Mouse (Mus musculus) forebrain, embryonic 15.5 days (tissue): ENCODE measurements at regions not wholly inside any gene's neighbourhood (a gene's known extent, or its start where the extent isn't known, plus 50 kb on each side); places are given as distances from the start of the nearest gene placed in this dataset.

Source experiments
- ATAC-seq: fragments of 200-750 bp; cut with Nextera tagmentation; replicated peaks from 2 replicates; pipeline ENCODE4 v1.8.0; 2017; ENCODE audit warnings: mild to moderate bottlenecking, moderate TSS enrichment, moderate library complexity
- H3K27ac ChIP-seq: fragments of 300-500 bp; sonication (generic); replicated peaks from 2 replicates; pipeline ENCODE4 v1.5.1; 2015; ENCODE audit warnings: mild to moderate bottlenecking, inconsistent platforms
- H3K27me3 ChIP-seq: fragments of 300-500 bp; sonication (generic); 2 replicates; pipeline ENCODE4 v1.6.1; 2015; ENCODE audit warnings: inconsistent platforms
- H3K36me3 ChIP-seq: fragments of 300-500 bp; sonication (generic); 2 replicates; pipeline ENCODE4 v1.6.1; 2015; ENCODE audit warnings: mild to moderate bottlenecking, inconsistent platforms
- H3K4me1 ChIP-seq: fragments of 300-500 bp; sonication (generic); 2 replicates; pipeline ENCODE4 v1.6.1; 2015; ENCODE audit warnings: inconsistent platforms
- H3K4me2 ChIP-seq: fragments of 300-500 bp; sonication (generic); replicated peaks from 2 replicates; pipeline ENCODE4 v1.6.1; 2015; ENCODE audit warnings: mild to moderate bottlenecking, inconsistent platforms
- H3K4me3 ChIP-seq: fragments of 300-500 bp; sonication (generic); 2 replicates; pipeline ENCODE4 v1.5.1; 2015; ENCODE audit warnings: mild to moderate bottlenecking, inconsistent platforms
- H3K9ac ChIP-seq: fragments of 300-500 bp; sonication (generic); replicated peaks from 2 replicates; pipeline ENCODE4 v1.6.1; 2015; ENCODE audit warnings: mild to moderate bottlenecking, inconsistent platforms
- H3K9me3 ChIP-seq: fragments of 300-500 bp; sonication (generic); 2 replicates; pipeline ENCODE4 v1.6.1; 2016; ENCODE audit warnings: inconsistent platforms
- WGBS: fragments of 180-500 bp; shearing (Covaris S2); methylation state at CpG from one replicate; pipeline ENCODE4 v1.1.7; 2015; ENCODE audit warnings: mixed read lengths; 5-methylcytosine and 5-hydroxymethylcytosine counted together

DNA sequence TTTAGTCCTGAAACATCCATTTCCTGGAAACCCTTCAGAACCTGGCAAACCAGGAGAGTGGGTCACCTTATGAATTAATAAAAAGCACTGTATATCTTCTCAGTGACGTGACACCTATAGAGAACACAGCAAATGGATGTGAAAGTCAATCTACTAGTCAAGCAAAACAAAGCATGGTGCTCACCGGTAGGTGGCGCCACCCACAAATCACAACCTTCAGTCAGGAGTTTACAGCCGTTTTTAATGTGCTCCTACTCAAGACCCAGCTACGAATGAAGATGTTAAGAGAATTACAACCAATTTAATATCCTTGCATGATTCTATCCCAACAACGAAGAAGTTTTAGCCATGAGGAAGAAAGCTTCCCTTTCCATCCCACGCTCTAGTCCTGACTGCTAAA is 136.6 kb upstream of the Map3k7 start:
- 80% methylated on average over 7 of the region's 7 CpGs for whole genome bisulfite sequencing
- ATAC-seq = no peak

DNA sequence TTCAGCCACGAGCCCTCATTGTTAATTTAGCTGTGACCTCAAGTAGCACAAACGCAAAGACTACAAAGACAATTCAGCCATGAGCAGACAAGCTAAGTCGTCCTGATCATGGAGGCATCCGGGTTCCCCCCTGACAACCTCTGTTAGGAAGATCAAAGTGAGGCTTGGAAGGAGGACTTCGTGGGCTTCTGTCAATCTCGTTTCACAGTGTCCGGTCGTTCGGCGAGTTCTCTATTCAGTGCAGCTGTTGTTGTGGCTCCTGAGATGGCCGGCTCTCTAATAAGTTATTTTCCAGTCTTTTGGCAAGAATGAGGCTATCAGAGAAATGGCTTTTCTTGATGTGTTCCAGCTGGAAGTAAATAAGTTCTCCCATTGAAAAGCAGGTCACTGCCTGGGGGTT is 133.7 kb upstream of the Map3k7 start:
- no peak for ATAC-seq
- Histone ChIP-seq H3K4me2 (no peak overlapping the region), H3K36me3 (no peaks in the 10 kb centered on the region), H3K4me3 (no peak overlapping the region), H3K9me3 (no peaks in the 10 kb centered on the region), H3K4me1 (peaks cover 9% of the 10 kb centered on the region; the same call in 1 of the 2 replicates), H3K9ac (no peak overlapping the region), H3K27me3 (no peaks in the 10 kb centered on the region), H3K27ac (no peak overlapping the region)
- 6% methylated on average over 11 of the region's 11 CpGs for WGBS

More for the DNA sequence above, 136.6 kb upstream of the Map3k7 start:
- peaks cover 11% of the 10 kb centered on the region; the same call in 1 of the 2 replicates for H3K4me1 ChIP-seq
- no peaks in the 10 kb centered on the region for H3K9me3 ChIP-seq
- no peak overlapping the region for H3K9ac ChIP-seq
- no peak overlapping the region for H3K4me3 ChIP-seq
- H3K27me3 ChIP-seq = no peaks in the 10 kb centered on the region
- H3K27ac ChIP-seq = no peak overlapping the region
- H3K4me2 ChIP-seq = no peak overlapping the region
- H3K36me3 ChIP-seq = no peaks in the 10 kb centered on the region

DNA sequence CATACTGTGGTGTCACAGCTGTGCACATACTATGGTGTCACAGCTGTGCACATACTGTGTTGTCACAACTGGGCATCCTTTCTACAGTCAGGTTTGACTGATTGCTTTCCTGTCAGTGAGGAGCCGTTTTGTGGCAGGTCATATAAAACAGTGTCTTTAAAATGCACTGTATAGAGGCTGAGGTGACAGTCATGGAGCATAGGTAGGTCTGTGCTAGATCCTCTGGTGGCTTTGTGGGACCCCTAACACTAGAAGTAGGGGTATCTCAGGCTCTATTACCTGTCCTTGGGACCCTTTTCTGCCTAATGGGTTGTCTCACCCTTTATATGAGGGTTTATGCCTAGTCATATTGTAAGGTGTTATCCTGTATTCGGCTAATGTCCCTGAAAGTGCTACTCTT is 132.4 kb upstream of the Map3k7 start:
- Histone ChIP-seq H3K9ac (no peak overlapping the region), H3K9me3 (no peaks in the 10 kb centered on the region), H3K4me1 (peaks cover 9% of the 10 kb centered on the region; the same call in 1 of the 2 replicates), H3K36me3 (no peaks in the 10 kb centered on the region), H3K27me3 (no peaks in the 10 kb centered on the region), H3K27ac (no peak overlapping the region), H3K4me3 (no peak overlapping the region), H3K4me2 (no peak overlapping the region)
- 93% methylated on average over 2 of the region's 2 CpGs for WGBS
- ATAC-seq = no peak

DNA sequence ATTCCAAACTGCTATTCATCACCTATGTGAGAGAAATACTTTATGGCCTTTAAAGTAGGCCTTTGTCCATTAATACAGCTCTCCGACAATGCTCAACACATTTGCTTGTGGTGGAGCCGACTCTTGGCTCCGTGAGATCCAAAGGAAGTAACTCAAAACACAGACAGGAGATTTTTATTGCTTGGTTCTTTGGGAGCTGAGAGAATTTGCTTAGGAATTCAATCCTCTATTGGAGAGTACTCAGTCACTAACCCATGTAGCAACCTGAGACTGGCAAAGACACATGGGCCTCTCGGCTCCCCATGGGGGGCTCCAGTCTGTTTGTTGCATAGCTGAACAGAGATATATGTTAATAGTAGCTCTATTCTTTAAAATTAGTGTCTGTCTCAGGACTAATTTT is 130.1 kb upstream of the Map3k7 start:
- Histone ChIP-seq H3K9me3 (no peaks in the 10 kb centered on the region), H3K27ac (no peak overlapping the region), H3K9ac (no peak overlapping the region), H3K4me2 (no peak overlapping the region), H3K4me1 (peaks cover 9% of the 10 kb centered on the region; the same call in 1 of the 2 replicates), H3K4me3 (no peak overlapping the region), H3K27me3 (no peaks in the 10 kb centered on the region), H3K36me3 (no peaks in the 10 kb centered on the region)
- 62% methylated on average over 4 of the region's 4 CpGs for WGBS
- no peak for ATAC-seq

DNA sequence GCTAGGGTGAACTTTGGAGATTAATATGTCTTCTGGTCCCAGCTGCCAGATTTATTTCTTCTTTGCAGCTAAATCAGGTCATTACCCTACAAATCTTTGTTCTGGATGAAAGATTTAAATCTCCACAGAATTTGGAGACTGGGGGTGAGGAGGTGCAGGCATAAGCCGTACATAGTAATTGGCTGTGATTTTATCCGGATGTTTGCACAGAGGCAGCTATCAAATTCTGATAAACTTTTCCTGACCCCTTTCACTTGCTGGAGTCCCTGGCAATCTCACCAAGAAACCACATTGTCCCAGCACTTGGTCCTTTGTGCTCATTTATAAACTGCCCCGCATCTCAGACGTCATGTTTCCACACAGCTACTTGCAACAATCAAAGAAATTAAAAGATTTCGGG is 128.8 kb upstream of the Map3k7 start:
- H3K4me2 ChIP-seq = no peak overlapping the region
- no peaks in the 10 kb centered on the region for H3K36me3 ChIP-seq
- no peak overlapping the region for H3K9ac ChIP-seq
- no peaks in the 10 kb centered on the region for H3K9me3 ChIP-seq
- H3K27me3 ChIP-seq = no peaks in the 10 kb centered on the region
- no peak overlapping the region for H3K4me3 ChIP-seq
- ATAC-seq = no peak
- 6% methylated on average over 5 of the region's 5 CpGs for WGBS
- no peak overlapping the region for H3K27ac ChIP-seq
- peaks cover 6% of the 10 kb centered on the region; the same call in 1 of the 2 replicates for H3K4me1 ChIP-seq

DNA sequence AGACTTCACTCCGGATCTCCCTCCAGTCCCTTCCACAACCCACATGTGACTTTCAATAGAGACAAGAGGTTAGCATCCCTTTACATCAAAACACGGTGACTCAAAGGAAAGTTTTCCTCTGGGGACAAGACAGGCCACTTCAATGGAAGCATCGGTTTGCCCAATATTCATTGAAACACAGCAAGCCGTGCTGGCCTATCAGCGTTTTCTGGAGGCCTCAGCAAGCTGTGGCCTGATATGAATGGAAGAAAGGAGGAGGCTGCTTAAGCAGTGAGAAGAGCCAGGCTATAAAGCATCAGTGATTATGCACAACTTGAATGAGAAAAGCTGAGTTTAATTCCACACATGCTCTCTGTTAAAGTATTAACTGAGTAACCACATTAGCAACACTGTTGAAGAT is 125.3 kb upstream of the Map3k7 start:
- Histone ChIP-seq H3K4me1 (no peaks in the 10 kb centered on the region), H3K9me3 (no peaks in the 10 kb centered on the region), H3K36me3 (no peaks in the 10 kb centered on the region), H3K9ac (no peak overlapping the region), H3K27ac (no peak overlapping the region), H3K4me2 (no peak overlapping the region), H3K27me3 (no peaks in the 10 kb centered on the region), H3K4me3 (no peak overlapping the region)
- 47% methylated on average over 5 of the region's 5 CpGs for WGBS
- ATAC-seq = no peak

DNA sequence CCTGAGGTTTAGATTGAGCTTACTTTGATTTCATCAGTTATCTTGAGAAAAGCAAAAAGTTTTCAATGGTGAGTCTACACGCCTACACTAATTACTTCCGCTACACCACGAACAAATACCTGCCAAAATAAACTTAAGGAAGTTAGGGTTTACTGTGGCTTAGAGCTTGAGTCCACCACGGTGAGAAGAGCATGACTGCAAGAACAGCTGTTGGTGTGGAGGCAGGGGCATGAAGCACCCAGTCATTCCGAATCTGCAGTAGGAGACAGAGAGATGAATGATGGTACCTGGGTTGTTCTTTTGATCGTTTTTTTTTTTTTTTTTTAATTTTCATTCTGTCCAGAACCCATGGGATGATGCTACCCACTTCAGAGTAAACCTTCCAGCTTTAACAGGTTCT is 114.1 kb upstream of the Map3k7 start:
- 74% methylated on average over 6 of the region's 6 CpGs for WGBS
- no peak for ATAC-seq

DNA sequence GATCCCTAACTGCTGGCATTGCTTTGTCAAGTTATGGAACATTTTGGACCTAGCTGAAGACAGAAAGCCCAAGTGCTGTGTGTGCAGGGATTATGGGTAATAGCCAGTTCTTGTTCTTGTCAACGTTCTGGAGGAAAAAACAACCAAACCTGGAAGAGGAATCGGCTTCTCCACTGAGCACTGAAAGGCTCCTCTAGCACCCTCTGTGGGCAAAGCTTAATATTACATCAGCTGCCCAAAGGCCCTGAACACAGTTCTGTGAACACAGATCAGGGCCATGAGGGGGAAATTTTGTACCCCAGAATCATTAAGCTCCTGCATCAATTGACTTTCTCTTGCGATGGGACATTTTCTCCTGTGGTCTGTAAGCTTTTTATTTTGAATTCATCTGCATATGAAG is 112.9 kb upstream of the Map3k7 start:
- 59% methylated on average over 3 of the region's 3 CpGs for WGBS
- no peak for ATAC-seq
- Histone ChIP-seq H3K27ac (no peak overlapping the region), H3K4me1 (no peaks in the 10 kb centered on the region), H3K36me3 (no peaks in the 10 kb centered on the region), H3K4me2 (no peak overlapping the region), H3K27me3 (no peaks in the 10 kb centered on the region), H3K4me3 (no peak overlapping the region), H3K9me3 (no peaks in the 10 kb centered on the region), H3K9ac (no peak overlapping the region)

More for the DNA sequence above, 114.1 kb upstream of the Map3k7 start:
- H3K27me3 ChIP-seq = no peaks in the 10 kb centered on the region
- H3K9ac ChIP-seq = no peak overlapping the region
- H3K27ac ChIP-seq = no peak overlapping the region
- no peaks in the 10 kb centered on the region for H3K9me3 ChIP-seq
- H3K4me3 ChIP-seq = no peak overlapping the region
- no peaks in the 10 kb centered on the region for H3K4me1 ChIP-seq
- H3K36me3 ChIP-seq = no peaks in the 10 kb centered on the region
- H3K4me2 ChIP-seq = no peak overlapping the region

DNA sequence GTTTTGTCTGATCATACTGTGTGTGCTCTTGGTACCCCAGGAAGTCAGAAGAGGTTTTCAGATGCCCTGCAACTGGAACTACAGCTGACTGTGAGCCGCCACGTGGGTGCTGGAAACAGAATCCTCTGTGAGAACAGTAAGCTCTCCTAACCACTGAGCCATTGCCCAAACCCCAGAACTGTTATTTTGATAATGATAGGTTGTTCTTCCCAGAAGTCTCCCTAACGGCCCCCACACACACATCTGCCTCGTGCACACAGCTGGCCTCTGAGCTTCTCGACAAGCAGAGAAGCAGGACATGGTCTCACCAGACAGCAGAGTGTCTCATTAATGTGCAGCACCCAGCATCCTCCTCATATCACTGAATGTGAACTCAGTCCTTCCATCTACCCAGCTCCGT is 110.0 kb upstream of the Map3k7 start:
- H3K4me2 ChIP-seq = no peak overlapping the region
- H3K27ac ChIP-seq = no peak overlapping the region
- no peaks in the 10 kb centered on the region for H3K9me3 ChIP-seq
- no peak overlapping the region for H3K9ac ChIP-seq
- H3K27me3 ChIP-seq = no peaks in the 10 kb centered on the region
- 77% methylated on average over 6 of the region's 6 CpGs for WGBS
- ATAC-seq = no peak
- no peaks in the 10 kb centered on the region for H3K36me3 ChIP-seq
- no peaks in the 10 kb centered on the region for H3K4me1 ChIP-seq
- no peak overlapping the region for H3K4me3 ChIP-seq

DNA sequence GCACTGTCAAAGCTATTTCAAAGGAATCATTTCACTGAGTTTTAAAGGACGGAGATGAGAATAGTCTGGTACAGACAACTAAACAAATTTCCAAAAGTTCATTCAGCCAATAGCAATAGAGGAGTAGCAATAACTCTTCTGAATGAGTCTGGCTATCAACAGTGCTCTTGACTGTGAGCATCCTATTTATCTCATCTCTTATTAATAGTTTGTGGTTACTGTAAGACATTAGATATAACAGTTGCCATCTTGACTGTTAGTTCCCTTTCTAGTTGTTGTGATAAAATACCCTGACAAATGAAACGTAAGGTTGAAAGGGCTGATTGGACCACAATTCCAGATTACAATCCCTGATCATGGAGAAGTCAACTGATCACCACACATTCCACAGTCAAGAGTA is 103.5 kb upstream of the Map3k7 start:
- Histone ChIP-seq H3K9me3 (no peaks in the 10 kb centered on the region), H3K4me2 (no peak overlapping the region), H3K4me3 (no peak overlapping the region), H3K9ac (no peak overlapping the region), H3K27ac (no peak overlapping the region), H3K4me1 (no peaks in the 10 kb centered on the region), H3K36me3 (no peaks in the 10 kb centered on the region), H3K27me3 (no peaks in the 10 kb centered on the region)
- no peak for ATAC-seq
- 90% methylated on average over 2 of the region's 2 CpGs for WGBS

DNA sequence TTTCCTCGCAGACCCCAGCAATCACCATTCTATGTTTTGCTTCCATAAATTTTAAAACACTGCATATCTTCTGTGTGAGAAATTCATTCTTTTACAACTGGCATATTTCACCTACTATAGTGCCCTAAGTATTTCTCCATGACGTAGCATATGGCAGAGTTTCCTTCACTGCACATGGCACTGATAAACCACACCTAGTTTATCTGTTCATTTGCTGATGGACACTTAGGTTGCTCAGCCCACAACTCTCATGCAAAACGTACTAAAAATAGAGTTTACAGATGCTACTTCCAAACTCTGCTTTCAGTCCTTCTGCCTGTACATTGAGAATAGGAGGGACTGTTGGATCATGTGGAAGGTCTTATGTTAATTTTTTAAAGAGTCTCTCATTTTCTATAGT is 102.7 kb upstream of the Map3k7 start:
- 89% methylated on average over 3 of the region's 3 CpGs for WGBS
- ATAC-seq = no peak

DNA sequence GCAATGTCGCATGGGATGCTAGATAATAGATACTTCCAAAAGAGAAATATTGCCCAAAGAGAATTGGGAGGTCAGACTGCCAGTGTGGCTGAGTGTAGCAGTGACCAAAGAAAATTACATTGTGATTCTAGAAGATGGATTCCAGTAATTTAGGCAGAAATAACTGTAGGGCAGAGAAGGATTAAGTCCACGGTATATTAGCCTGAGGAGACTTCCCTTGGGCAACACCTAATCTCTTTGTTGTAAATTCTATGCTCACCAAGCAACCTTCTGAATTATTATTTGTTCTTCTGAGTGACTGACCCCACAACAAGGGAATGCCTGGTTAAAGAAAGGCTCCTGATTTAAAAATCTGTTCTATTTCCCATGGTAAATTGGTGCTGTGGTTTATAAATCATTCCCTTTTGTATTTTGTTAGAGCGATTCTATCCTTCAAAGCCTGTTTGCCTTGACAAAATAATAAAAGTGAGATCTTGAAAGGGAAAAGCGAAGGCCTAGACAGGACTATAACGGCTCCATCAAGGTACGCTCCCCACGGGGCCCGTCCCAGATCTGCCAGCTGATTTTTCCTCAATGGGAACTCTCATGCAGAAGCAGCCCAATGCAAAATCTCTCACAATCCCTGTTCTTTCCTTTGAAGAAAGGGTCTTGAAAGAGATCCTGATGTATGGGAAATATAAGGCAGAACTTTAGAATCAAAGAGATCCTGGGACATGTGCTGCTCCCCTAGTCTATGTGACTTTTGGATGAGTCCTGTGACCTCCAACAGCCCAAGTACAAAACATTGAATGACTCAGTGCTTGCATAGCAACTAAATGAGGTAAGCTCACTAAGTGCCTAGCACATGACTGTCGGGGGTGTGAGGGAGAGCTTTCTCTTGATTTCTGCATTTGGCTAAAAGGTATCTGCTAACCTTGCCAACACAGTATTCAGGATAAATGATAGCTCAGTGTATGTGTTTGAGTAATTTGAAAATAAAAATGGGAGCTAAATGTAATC is 90.6 kb upstream of the Map3k7 start:
- H3K4me3 ChIP-seq = no peak overlapping the region
- 25% methylated on average over 9 of the region's 9 CpGs for WGBS
- no peak overlapping the region for H3K27ac ChIP-seq
- H3K36me3 ChIP-seq = no peaks in the 10 kb centered on the region
- H3K9me3 ChIP-seq = no peaks in the 10 kb centered on the region
- ATAC-seq = no peak; the same call in 1 of the 2 replicates
- no peak overlapping the region for H3K9ac ChIP-seq
- peaks cover 19% of the 10 kb centered on the region for H3K4me1 ChIP-seq
- no peaks in the 10 kb centered on the region for H3K27me3 ChIP-seq
- H3K4me2 ChIP-seq = no peak overlapping the region

More for the DNA sequence above, 102.7 kb upstream of the Map3k7 start:
- Histone ChIP-seq H3K9ac (no peak overlapping the region), H3K36me3 (no peaks in the 10 kb centered on the region), H3K27me3 (no peaks in the 10 kb centered on the region), H3K4me1 (no peaks in the 10 kb centered on the region), H3K4me2 (no peak overlapping the region), H3K27ac (no peak overlapping the region), H3K9me3 (no peaks in the 10 kb centered on the region), H3K4me3 (no peak overlapping the region)
